Mouse (Mus musculus) cerebellum, adult 11-12 months (tissue): Measurements from ENCODE around the gene Proser1.
A peak's percentile ranks its signal among the peaks of the same experiment; 100 is the strongest.

Experiments used
- DNase-seq: peaks from one replicate; pipeline ENCODE4 v3.0.0; 2022

Proser1 gene

DNA sequence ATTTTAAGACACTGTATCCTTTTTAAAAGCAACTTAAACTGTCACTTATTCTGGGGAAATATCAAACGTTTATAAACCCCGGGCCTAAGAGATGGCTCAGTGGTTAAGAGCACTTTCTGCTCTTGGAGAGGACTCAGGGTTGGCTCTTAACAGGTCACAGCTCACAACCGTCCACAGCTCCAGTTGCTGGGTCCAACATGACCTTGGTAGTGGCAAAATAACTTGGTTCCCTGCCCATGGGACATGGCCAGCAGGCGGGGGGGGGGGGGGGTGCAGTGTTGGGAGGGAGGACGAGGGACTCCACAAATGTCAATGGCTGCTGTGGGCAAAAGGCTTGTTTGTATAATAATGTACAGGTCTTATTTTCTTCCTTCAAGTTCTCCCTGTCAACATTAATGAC lies 3.9 kb downstream of the Proser1 start:
- DNase-seq = no peak

DNA sequence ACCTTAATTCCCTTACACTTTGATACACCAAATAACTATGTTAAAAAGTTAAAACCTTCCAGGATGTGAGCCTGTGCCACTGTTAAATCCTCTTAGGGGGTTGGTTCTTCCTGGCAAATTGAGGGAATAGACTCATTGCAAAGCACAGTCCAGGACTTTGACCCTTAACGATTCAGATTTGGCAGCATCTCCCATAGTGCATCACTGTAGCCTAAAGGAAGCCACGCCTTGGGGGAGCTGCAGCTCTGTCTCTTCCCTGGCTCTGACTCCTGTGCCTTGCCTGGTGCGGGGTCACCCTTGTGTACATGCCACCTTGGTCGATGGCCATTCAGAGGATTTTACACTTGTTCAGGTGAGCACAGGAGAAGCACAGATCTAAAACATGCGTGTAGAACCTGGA lies 6.2 kb downstream of the Proser1 start:
- DNase-seq = no peak

- DNase-seq = no peak
These were observed 8.6 kb downstream of the Proser1 start for GRCm38 (mm10) chr3:53472061-53472460.

DNA sequence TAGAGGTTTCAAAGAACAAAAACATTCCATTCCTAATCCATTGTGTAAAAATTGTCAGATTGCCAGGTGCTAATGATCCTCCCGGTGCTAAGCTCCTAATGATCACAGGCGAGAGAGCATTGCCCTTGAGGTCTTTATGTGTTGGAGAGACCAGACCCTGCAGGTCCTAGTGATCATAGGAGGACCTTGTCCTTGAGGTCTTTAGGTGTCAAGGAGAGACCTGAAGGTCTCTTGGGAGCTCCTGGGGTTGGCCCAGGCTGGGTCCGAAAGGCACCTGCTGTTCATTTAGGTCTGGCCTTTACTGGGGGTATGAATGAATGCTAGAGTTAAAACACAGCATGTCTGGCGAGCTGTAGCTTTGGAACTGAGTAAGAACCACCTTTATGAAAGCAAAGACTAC lies 10.7 kb downstream of the Proser1 start:
- no peak for DNase-seq

DNA sequence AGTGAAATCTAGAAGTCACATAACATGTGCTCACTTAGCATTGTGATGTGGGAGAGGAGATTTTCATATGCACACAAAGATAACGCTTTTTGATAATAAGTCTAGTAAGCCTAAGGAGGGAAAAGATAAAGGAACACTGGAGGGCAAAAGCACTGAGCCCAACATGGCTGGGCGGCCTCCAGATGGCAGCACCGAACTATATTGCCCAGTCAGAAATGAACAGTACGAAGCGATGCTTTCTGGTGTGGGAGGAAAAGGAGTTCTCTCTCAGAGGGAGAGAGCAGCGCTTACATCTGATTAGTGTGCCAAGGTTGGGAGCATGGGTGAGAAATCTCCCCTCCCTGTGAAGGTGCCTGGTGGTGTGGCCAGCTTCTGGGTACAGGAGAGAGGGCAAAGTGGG lies 12.4 kb downstream of the Proser1 start:
- DNase-seq = peak; percentile 27

DNA sequence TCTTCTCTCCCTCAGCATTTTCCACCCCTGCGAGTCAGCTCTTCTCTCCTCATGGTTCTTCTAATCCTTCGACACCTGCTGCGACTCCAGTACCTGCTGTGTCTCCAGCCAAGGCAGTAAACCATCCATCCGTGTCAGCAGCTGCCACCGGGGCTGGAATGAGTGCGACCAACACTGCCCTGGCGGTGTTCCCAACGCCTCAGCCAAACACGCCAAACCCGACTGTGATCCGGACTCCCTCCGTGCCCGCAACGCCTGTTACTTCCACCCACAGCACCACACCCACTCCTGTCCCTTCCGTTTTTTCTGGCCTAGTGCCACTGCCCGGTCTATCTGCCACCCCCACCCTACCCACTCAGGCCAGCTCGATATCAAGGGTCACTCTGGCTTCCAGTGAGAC lies 14.0 kb downstream of the Proser1 start:
- peak; percentile 66 for DNase-seq

DNA sequence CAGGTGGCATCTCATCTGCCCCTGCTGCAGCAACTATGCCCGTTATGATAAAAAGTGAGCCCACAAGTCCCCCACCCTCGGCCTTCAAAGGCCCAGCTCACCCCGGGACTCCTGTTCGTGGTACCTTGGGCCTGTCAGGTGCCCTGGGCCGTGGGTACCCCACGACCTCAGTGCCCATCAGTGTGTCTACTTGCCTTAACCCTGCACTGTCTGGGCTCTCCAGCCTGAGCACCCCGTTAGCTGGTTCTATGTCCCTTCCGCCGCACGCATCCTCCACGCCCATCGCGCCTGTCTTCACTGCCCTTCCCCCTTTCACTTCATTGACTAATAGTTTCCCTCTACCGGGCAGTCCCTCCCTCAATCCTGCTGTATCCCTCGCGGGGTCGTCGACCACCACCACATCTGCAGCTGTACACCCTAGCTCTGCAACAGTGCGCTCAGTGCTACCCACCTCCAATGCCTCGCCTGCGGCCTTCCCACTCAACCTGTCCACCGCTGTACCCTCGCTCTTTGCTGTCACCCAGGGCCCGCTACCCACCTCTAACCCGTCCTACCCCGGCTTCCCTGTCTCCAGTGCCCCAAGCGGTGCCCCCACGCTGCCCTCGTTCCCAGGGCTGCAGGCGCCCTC lies 15.1 kb downstream of the Proser1 start:
- peak; percentile 25 for DNase-seq

- DNase-seq = no peak
These were observed 20.1 kb downstream of the Proser1 start for GRCm38 (mm10) chr3:53483414-53484059.

DNA sequence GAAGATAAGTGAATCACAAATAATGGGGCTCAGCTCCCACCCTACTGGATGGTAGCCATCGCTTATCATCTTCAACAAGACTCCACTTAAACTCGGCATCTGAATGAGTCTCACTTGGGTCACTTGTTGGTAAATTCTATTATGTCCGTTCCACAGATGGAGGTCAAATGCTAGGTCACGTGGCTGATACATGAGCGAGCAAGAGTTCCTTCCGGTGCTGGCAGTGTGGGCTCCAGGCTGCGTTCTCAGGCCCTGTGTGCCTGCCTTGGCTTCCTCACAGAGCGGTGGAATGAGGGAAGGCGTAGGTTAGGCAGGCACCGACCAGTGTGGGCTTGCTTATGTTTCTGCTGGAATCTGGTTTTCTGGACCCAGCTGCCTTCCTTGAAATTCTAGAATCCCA lies 23.1 kb downstream of the Proser1 start:
- no peak for DNase-seq

GRCm38 (mm10) chr3:53486996-53487576 lies 23.6 kb downstream of the Proser1 start:
- no peak for DNase-seq

DNA sequence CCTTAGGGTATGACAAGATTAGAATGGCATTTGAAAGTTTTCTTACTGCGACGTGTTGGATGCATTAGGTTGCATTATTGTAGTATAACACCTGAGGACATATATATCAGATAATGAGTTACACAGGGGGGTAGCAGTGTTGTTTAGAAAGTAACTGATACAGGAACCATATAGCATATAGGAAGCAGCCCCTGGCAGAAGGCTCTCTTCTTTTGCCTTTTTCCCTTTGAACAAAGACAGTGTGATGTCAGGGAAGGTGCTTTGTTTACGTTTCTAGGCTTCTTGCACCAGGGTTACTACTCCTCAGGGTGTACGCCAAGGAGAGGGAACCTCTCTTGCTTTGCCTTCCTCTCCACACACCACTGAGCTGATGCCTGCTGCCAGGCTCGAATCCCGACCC lies 24.9 kb downstream of the Proser1 start, which contains the start of gene Stoml3:
TSS of gene Stoml3 (plus strand) at position 301 of the 400 bp plus-strand sequence.
- no peak for DNase-seq

- DNase-seq = no peak
These were observed 35.0 kb downstream of the Proser1 start for GRCm38 (mm10) chr3:53498351-53498905.

GRCm38 (mm10) chr3:53502428-53502827 lies 39.0 kb downstream of the Proser1 start:
- no peak for DNase-seq

GRCm38 (mm10) chr3:53513096-53513495 lies 49.6 kb downstream of the Proser1 start:
- no peak for DNase-seq

- no peak for DNase-seq
These were observed 51.0 kb downstream of the Proser1 start for GRCm38 (mm10) chr3:53514221-53515065.

- peak; percentile 4 for DNase-seq
These were observed 59.3 kb downstream of the Proser1 start for GRCm38 (mm10) chr3:53522794-53523193.

- DNase-seq = peak; percentile 36
These were observed 62.3 kb downstream of the Proser1 start for GRCm38 (mm10) chr3:53525737-53526136.

GRCm38 (mm10) chr3:53530305-53530704 lies 66.8 kb downstream of the Proser1 start:
- no peak for DNase-seq
